Mouse (Mus musculus): ENCODE measurements around the gene Ptprt. TPM values are rescaled to one million over a fixed set of nuclear protein-coding genes. Genes with fewer than 3 reads are reported as not detected.

The Ptprt gene
- polyA plus RNA-seq, 1 experiment from 2014 or later: 14.0 TPM

DNA sequence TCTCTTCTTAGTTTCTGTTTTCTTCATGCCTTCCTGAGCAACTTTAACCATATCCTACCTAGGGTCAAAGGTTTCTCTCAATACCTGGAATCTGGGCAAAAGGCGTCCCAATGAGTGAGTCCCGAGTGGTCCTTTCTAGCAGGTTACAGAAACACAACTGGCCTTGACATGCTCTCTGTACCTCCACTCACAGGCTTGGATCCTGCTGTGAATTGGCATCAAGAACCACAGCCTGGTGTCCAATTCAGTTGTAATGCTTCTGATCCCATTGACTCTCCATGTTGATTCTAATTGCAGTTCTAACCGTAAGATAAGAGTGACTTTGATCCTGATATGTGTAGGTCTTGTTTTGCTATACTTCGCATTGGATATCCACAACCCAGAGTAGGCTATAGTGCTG is 776.5 kb downstream of the Ptprt start:
- H3K9me3 ChIP-seq (replicated peaks): no peaks in the 10 kb centered on the region
- no peak overlapping the region for H3K4me2 ChIP-seq
- no peak overlapping the region for H3K9ac ChIP-seq (replicated peaks)
- H3K4me3 ChIP-seq (replicated peaks): no peak overlapping the region
- ATAC-seq (ENCODE audit: low FRiP score): no peak
- no peaks in the 10 kb centered on the region for H3K4me1 ChIP-seq
- no peaks in the 10 kb centered on the region for H3K27me3 ChIP-seq (replicated peaks)
- H3K27ac ChIP-seq (replicated peaks): no peak overlapping the region
- 95% methylated on average over 4 of the region's 4 CpGs for WGBS
- no peaks in the 10 kb centered on the region for H3K36me3 ChIP-seq

DNA sequence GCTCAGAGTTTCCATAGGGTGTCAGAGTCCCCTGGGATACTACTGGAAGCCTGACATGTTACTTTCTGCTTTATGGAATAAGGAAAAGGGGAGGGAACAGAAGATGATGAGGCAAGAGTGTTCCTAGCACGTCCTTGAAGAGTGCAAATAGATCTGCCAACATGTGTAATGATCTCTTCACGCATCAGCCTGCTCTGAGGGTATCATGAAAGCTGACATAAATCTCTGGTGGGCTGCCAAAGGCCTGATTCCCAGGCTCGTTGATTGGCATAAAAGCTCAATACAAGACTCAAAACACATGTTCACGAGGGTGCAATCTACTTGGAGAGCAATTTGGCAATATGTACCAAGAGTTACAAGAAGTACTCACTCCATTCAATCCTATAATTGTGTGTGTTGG is 778.4 kb downstream of the Ptprt start:
- ATAC-seq (ENCODE audit: low FRiP score): no peak
- no peaks in the 10 kb centered on the region for H3K9me3 ChIP-seq (replicated peaks)
- H3K36me3 ChIP-seq: no peaks in the 10 kb centered on the region
- H3K4me3 ChIP-seq (replicated peaks): no peak overlapping the region
- no peak overlapping the region for H3K9ac ChIP-seq (replicated peaks)
- no peak overlapping the region for H3K4me2 ChIP-seq
- no peaks in the 10 kb centered on the region for H3K4me1 ChIP-seq
- H3K27ac ChIP-seq (replicated peaks): no peak overlapping the region
- 60% methylated on average over 4 of the region's 4 CpGs for WGBS
- H3K27me3 ChIP-seq (replicated peaks): no peaks in the 10 kb centered on the region

DNA sequence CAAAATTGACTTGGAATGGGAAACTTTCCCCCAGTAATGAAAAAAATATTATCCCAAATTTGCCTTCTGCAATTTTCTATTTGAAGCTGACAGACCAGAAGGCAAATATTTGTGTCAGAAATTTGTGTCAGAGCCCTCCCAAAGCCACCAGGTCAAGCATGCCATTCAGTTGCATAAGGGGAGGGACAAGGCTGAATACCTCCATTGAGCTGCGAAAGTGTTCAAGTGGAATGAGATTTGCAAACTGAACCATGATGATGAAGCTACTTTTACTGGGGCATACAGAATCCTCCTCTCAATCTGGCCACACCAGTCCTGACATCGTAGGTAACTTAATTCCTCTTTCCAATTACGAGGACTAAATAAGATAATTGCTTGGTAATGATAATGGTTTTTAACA is 780.0 kb downstream of the Ptprt start:
- no peak overlapping the region for H3K4me2 ChIP-seq
- no peak for ATAC-seq (ENCODE audit: low FRiP score)
- H3K36me3 ChIP-seq: no peaks in the 10 kb centered on the region
- H3K4me1 ChIP-seq: no peaks in the 10 kb centered on the region
- no peak overlapping the region for H3K9ac ChIP-seq (replicated peaks)
- no peaks in the 10 kb centered on the region for H3K9me3 ChIP-seq (replicated peaks)
- 86% methylated on average over 3 of the region's 3 CpGs for WGBS
- no peak overlapping the region for H3K27ac ChIP-seq (replicated peaks)
- H3K4me3 ChIP-seq (replicated peaks): no peak overlapping the region
- no peaks in the 10 kb centered on the region for H3K27me3 ChIP-seq (replicated peaks)

DNA sequence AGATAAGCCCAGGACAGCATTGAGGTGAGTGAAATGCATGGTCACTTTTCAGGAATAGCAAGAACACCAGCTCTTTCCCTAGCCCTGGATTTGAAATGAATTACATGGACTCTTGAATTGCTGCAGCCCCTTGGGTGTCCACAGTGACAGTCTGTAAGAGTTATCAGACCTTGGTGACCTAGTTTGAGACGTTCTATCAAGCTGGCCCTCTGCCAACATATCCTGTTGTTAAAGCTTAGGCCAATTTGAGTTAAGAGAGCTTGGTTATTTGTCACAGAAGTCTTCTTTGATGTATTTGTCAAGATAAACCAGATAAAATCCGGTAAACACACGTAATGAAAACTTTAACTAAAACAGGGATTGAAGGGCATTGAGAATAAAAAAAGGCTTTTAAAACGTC is 795.7 kb downstream of the Ptprt start:
- no peaks in the 10 kb centered on the region for H3K36me3 ChIP-seq
- H3K4me3 ChIP-seq (replicated peaks): no peak overlapping the region
- H3K9ac ChIP-seq (replicated peaks): no peak overlapping the region
- no peaks in the 10 kb centered on the region for H3K27me3 ChIP-seq (replicated peaks)
- H3K4me1 ChIP-seq: no peaks in the 10 kb centered on the region
- no peak overlapping the region for H3K4me2 ChIP-seq
- no peak overlapping the region for H3K27ac ChIP-seq (replicated peaks)
- ATAC-seq (ENCODE audit: low FRiP score): no peak
- WGBS: 69% methylated on average over 4 of the region's 4 CpGs
- H3K9me3 ChIP-seq (replicated peaks): no peaks in the 10 kb centered on the region

DNA sequence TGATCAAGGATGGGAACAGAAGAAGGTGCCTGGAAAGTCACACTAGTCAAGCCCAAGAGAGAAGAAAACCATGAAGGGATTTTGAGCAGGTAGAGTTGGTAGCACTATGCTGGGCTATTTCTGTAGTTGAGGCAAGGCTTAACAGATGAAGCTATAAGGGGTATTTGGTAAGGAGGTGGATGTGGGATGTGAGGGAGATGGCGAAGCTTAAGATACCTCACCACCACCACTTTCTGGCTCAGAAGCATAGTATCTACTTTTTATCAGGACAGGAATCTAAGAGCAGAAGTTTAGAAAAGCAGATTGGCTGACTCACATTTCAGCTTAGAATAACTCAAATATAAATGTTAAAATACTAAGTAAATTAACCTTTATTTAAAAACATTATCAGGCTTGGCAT is 802.1 kb downstream of the Ptprt start:
- Histone ChIP-seq H3K27me3 (replicated peaks) (no peaks in the 10 kb centered on the region), H3K9me3 (replicated peaks) (no peaks in the 10 kb centered on the region), H3K4me2 (no peak overlapping the region), H3K4me1 (no peaks in the 10 kb centered on the region), H3K9ac (replicated peaks) (no peak overlapping the region), H3K27ac (replicated peaks) (no peak overlapping the region), H3K4me3 (replicated peaks) (no peak overlapping the region), H3K36me3 (no peaks in the 10 kb centered on the region)
- ATAC-seq (ENCODE audit: low FRiP score): no peak
- 100% methylated on average over 1 of the region's 1 CpGs for WGBS

DNA sequence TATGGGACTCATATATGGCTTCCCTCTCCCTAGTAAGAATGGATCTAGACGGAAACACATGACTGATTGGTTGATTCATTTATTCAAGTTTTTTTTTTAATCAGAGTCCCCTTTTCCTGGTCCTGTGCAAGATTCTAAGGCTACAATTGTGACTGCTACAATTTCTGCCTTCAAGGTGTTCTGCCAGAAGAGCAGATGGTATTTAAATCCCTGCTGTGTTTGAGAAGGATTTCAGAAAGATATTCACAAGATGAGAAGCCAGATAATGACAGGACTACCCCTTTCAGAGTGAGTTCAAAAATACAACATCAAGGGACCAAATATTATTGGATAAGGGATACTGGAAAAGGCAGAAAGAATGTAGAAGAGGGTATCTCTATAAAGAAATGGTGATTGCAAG is 802.6 kb downstream of the Ptprt start:
- Histone ChIP-seq H3K9ac (replicated peaks) (no peak overlapping the region), H3K4me2 (no peak overlapping the region), H3K4me3 (replicated peaks) (no peak overlapping the region), H3K4me1 (no peaks in the 10 kb centered on the region), H3K27ac (replicated peaks) (no peak overlapping the region), H3K9me3 (replicated peaks) (no peaks in the 10 kb centered on the region), H3K36me3 (no peaks in the 10 kb centered on the region), H3K27me3 (replicated peaks) (no peaks in the 10 kb centered on the region)
- ATAC-seq (ENCODE audit: low FRiP score): no peak
- 75% methylated on average over 1 of the region's 1 CpGs for WGBS

DNA sequence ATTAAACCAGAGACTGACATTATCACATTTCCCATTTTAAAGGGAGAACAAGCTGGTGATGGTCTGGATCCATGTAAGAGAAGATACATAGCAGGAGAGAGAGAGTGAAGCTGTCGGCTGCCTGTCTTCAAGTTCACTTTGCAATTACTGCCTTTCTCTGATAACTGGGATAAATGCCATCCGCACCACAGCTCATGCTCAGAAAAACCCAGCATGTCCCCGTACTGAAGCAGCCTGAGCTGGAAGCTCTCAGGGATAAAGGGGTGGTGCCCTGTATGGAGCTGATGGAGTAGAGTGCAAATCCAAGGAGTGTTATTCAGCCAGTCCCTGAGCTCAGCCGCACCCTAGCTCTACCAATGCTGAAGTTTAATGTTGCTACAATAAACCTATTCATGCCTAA is 825.9 kb downstream of the Ptprt start:
- 90% methylated on average over 4 of the region's 4 CpGs for WGBS

DNA sequence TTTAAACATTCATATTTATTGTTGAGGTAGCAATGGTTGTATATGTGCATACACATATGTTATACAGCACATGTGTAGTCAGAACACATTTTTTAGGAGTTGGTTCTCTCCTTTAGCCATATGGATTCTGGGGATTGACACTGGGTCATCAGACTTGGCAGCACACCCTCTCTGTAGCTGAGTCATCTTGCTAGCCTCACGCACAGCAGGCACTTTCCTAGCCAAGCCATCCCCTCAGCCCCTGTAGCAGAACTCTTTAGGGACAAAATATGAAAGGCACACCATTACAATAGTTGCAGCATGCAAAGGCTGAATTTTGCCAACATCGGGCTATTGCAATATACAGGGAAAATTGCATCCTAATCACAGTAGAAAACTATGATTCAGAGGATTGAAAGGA is 827.1 kb downstream of the Ptprt start:
- Histone ChIP-seq H3K27ac (replicated peaks) (no peak overlapping the region), H3K4me2 (no peak overlapping the region), H3K9me3 (replicated peaks) (no peaks in the 10 kb centered on the region), H3K27me3 (replicated peaks) (no peaks in the 10 kb centered on the region), H3K36me3 (no peaks in the 10 kb centered on the region), H3K4me3 (replicated peaks) (no peak overlapping the region), H3K9ac (replicated peaks) (no peak overlapping the region), H3K4me1 (no peaks in the 10 kb centered on the region)
- ATAC-seq (ENCODE audit: low FRiP score): no peak
- 85% methylated on average over 2 of the region's 2 CpGs for WGBS

More for the DNA sequence above, 825.9 kb downstream of the Ptprt start:
- Histone ChIP-seq H3K36me3 (no peaks in the 10 kb centered on the region), H3K27me3 (replicated peaks) (no peaks in the 10 kb centered on the region), H3K4me3 (replicated peaks) (no peak overlapping the region), H3K4me2 (no peak overlapping the region), H3K9ac (replicated peaks) (no peak overlapping the region), H3K27ac (replicated peaks) (no peak overlapping the region), H3K9me3 (replicated peaks) (no peaks in the 10 kb centered on the region), H3K4me1 (no peaks in the 10 kb centered on the region)
- no peak for ATAC-seq (ENCODE audit: low FRiP score)

DNA sequence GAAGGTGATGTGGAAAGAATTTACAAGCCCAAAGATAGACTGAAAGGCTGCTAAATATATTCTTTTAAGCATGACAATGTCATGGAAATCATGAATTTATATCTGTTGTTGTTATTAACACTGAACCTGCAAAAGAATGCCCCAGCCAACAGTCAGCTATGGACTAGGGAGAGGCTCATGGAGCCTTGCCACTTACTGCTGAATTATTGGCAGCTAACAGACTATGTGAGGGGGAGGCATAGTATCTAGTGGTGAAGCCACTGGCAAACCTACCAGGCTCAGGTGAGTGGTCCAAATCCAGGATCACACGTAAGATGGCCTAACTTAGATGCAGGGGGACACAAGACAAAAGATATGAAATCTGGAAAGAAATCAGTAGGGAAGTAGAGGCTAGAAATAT is 847.6 kb downstream of the Ptprt start:
- 93% methylated on average over 1 of the region's 1 CpGs for WGBS

DNA sequence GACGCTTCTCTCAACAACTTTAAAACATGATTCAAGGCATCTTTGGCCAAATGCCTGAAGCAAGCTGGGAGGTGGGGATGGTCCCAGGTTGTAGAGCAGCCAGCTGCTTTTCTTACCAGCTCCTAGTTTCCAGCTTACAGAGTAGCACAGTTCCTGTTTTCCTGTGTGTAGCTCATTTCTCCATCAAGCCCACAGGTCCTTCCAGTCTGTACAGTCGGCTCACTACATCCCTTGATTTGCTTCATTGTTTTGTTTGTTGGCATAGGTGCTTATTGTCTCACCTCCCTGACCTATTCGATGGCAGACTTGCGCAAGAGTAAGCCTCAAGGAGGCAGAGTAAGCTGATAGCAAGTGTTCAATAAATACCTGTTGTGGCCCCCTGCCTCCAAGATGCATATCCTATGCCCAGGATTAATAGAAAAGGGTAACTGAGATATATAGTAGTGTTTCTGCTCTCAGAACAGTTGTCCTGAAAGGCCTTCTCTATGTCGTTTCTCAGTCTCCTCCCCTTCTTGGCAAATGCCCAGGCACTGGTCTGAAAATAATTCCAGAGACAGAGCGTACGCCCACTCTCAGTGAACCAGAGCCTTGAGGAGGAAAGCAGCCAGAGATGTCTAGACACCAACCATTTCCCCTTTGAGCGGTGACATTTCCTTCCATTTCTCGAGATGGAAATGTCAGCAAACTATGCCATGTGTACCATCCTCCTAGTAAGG is 852.7 kb downstream of the Ptprt start:
- H3K4me1 ChIP-seq: 0 out of 2 replicates have a peak, but pooled peaks cover 12% of the 10 kb centered on the region
- WGBS: 80% methylated on average over 9 of the region's 9 CpGs
- no peaks in the 10 kb centered on the region for H3K36me3 ChIP-seq
- no peak overlapping the region for H3K27ac ChIP-seq (replicated peaks)
- no peak for ATAC-seq (ENCODE audit: low FRiP score)
- no peak overlapping the region for H3K9ac ChIP-seq (replicated peaks)
- H3K27me3 ChIP-seq (replicated peaks): no peaks in the 10 kb centered on the region
- no peaks in the 10 kb centered on the region for H3K9me3 ChIP-seq (replicated peaks)
- H3K4me2 ChIP-seq: no peak overlapping the region
- no peak overlapping the region for H3K4me3 ChIP-seq (replicated peaks)

More for the DNA sequence above, 847.6 kb downstream of the Ptprt start:
- Histone ChIP-seq H3K27me3 (replicated peaks) (no peaks in the 10 kb centered on the region), H3K9me3 (replicated peaks) (no peaks in the 10 kb centered on the region), H3K4me2 (no peak overlapping the region), H3K9ac (replicated peaks) (no peak overlapping the region), H3K27ac (replicated peaks) (no peak overlapping the region), H3K4me1 (no peaks in the 10 kb centered on the region), H3K4me3 (replicated peaks) (no peak overlapping the region), H3K36me3 (no peaks in the 10 kb centered on the region)
- no peak for ATAC-seq (ENCODE audit: low FRiP score)

DNA sequence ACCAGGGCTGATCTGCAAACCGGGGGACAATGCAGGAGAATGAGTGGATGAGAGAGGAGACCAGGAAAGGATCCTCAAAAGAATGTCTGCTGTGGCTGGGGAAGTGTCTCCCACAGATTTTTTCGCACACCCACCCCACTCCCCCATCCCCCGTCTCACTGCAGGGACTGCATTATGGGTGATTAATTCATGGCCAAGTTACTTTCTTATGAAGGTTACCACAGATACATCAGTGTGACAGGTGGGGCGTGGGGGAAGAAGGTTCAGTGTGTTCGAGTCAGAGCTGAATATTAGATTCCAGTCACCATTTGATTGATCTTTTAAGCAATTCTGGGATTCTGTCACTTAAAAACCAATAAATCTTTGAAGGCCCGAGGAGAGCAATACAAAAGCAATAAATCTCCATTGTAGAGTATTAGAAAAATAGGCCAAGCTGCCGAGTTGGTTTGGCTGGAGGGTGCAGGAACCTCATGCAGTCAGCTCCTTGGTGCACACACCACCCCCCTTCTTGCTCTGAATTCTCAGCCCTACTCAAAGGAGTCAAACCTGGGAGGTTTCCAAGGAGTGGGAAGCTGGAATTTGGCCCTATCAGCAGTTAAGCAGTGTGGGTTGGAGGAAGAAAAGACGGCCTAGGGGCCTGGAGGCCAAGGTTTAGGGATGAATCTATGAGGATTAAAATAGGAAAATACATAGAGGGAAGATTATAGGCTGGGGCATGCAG is 854.5 kb downstream of the Ptprt start:
- Histone ChIP-seq H3K27ac (replicated peaks) (no peak overlapping the region), H3K9ac (replicated peaks) (no peak overlapping the region), H3K4me1 (0 out of 2 replicates have a peak, but pooled peaks cover 12% of the 10 kb centered on the region), H3K4me3 (replicated peaks) (no peak overlapping the region), H3K4me2 (no peak overlapping the region), H3K27me3 (replicated peaks) (no peaks in the 10 kb centered on the region), H3K9me3 (replicated peaks) (no peaks in the 10 kb centered on the region), H3K36me3 (no peaks in the 10 kb centered on the region)
- WGBS: 20% methylated on average over 8 of the region's 8 CpGs
- no peak; the same call in 1 of the 2 replicates for ATAC-seq (ENCODE audit: low FRiP score)

DNA sequence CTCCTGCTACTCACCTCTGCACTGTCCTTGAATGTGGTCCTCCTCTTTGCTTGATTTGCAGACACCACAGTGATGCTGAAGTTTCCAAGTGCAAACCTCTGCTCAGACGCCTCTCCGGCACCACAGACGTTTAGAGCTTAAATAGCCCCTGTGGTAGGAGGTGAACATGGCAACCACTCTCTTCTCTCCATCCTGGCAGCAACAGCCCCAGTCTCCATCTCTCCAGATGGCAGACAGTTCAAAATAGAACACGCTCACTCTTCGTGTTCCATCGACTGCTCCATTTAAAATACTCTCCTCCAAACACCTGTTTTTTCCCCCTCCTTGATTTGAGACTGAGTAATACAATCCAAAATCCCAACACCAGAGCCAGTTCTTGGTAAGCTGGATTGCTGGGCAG is 861.0 kb downstream of the Ptprt start:
- Histone ChIP-seq H3K9ac (replicated peaks) (no peak overlapping the region), H3K27me3 (replicated peaks) (no peaks in the 10 kb centered on the region), H3K27ac (replicated peaks) (no peak overlapping the region), H3K4me1 (peaks cover 3% of the 10 kb centered on the region; the same call in 1 of the 2 replicates), H3K4me2 (no peak overlapping the region), H3K4me3 (replicated peaks) (no peak overlapping the region), H3K36me3 (no peaks in the 10 kb centered on the region), H3K9me3 (replicated peaks) (no peaks in the 10 kb centered on the region)
- no peak for ATAC-seq (ENCODE audit: low FRiP score)
- WGBS: 77% methylated on average over 6 of the region's 6 CpGs
